Mouse (Mus musculus) retina, postnatal 1 day (tissue): Measurements from ENCODE around the gene Krtdap.
A peak's percentile ranks its signal among the peaks of the same experiment; 100 is the strongest.
"Not testable (repeated sequence)": the region's sequence is repeated elsewhere in the genome, so short reads cannot be mapped to it uniquely, and the experiment has no call there.

Experiments used
- DNase-seq: peaks from one replicate; pipeline ENCODE4 v3.0.0-alpha.2; 2012

The Krtdap gene

DNA sequence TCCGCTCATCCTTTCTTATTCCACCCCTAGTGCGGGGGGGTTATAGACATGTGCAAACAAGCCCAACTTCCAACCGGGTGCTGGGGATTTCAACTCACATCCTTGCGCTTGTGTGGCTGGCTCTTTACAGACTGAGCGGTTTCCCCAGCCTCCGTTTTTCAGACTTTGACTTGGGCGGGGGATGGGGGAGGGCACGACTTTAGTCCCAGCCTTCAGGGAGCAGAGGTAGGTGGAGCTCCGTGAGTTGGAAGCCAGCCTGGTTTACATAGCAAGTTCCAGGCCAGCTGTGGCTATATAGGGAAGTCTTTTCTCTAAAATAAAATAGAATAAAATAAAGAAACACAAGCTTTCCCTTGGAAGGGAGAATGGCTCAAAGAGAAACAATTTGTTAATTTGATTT, 4.2 kb downstream of the Krtdap start:
- no peak for DNase-seq

- DNase-seq: no peak
These were observed 7.2 kb downstream of the Krtdap start for GRCm38 (mm10) chr7:30794921-30795320.

GRCm38 (mm10) chr7:30796790-30797189, 9.1 kb downstream of the Krtdap start:
- DNase-seq: no peak

DNA sequence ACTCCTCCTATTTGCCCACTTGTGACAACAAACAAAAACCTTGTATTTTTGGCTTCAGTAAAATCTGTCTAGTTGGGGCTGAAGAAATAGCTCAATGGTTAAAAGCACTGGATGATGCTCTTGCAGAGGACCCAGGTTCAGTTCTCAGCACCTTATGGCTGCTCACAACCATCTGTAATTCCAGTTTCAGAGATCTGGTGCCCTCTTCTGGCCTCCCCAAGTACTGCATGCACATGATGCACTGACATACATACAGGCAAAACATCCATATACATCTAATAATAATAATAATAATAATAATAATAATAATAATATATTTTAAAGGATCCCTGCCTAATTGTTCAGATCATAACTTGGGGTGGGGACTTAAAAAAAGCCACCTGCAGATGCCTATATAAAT, 13.0 kb downstream of the Krtdap start:
- no peak for DNase-seq

DNA sequence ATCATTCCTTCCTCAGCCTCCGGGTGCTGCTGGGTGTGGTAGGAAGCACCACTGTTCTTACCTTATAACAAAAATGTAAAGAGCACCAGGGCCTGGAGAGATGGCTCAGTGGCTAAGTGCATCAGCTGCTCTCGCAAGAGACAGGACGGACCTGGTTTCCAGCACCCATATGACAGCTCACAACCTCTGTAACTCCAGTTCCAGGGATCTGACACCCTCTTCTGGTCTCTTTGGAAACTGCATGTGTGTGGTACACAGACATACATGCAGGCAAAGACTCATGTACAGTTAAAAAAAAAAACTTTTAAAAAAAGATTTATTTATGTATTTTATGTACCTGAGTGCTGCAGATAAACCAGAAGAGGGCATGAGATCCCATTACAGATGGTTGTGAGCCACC, 15.6 kb downstream of the Krtdap start:
- no peak for DNase-seq

DNA sequence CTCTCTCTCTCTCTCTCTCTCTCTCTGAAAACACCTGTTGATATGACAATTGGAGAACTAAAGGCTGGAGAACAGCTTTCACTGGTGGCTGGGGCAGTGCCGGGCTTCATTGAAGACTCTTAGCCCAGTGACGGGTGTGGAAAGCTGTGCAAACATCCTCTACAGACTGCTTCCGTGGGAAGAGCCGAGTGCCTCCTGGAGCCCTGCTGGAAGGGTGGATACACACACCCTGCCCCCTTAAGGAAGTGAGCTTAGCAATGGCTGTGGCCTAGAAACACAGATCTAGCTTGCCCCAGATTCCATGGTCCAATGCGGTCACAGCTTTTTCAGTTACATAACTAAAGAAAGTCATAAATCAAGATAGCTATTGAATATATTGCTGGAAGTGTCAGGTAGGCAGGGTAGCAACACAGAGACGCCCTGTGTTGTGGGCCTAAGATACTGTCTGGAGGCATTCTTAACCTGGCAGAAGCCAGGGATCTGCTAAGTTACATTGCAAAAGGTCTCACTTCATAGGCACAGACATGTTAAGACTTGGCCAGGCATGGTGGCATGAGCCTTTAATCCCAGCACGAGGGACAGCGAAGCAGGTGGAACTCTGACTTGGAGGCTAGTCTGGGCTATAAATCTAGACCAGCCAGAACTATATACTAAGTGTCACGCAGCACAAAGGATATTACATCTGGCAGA, 16.5 kb downstream of the Krtdap start:
- DNase-seq: no peak

DNA sequence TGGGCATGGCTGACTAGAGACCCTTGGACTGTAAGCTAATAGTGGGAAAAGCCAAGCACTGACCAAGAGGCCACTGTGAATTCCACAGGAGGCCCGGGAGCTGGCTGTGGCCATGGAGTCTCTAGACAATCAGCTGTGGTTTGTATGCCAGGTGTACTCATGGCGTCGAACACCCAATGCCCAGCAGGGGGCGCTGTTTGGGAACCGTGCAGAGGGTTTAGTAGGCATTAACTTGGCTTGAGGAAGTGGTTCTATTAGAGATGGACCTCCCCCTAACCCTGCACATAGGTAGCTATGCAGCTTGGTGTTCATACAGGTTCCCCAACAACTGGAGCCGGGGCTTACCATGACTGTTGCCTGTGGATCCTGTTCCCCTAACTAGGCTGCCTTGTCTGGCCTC, 18.2 kb downstream of the Krtdap start:
- peak; percentile 50 for DNase-seq

- no peak for DNase-seq
These were observed 22.6 kb downstream of the Krtdap start for GRCm38 (mm10) chr7:30810319-30810718.

- peak; percentile 79 for DNase-seq
These were observed 24.1 kb downstream of the Krtdap start for GRCm38 (mm10) chr7:30811757-30812290.

- peak; percentile 79 for DNase-seq
These were observed 24.7 kb downstream of the Krtdap start for GRCm38 (mm10) chr7:30812291-30812807.

- no peak for DNase-seq
These were observed 32.4 kb downstream of the Krtdap start for GRCm38 (mm10) chr7:30820131-30820530.

DNA sequence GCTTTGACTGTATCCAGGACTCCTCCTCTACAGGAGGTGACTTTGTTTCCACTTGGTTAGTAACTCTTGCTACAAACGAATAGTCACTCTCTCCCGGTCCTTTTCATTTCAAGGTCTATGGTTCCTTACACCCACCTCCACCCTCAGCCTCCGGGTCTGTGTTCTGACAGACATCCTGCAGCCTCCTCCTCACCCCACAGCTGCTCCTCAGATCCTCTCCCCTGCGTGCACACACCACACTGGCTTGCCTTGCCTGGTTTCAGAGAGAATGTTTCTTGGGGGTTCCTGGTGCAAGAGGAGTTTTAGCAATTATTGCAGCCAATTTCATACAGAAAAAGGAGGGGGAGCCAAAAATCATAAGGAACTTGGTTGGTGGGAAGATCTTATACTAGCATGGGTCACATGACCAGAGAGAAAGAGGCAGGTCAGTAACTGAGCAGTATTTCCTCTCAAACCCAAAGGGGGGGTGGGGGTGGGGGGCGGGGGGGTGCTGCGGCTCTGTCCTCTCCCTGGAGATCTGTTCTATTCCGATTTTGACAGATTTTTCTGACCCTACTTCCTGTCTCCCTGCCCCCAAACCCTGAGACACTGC, 33.3 kb downstream of the Krtdap start:
- no peak for DNase-seq

- DNase-seq: no peak
These were observed 33.8 kb downstream of the Krtdap start for GRCm38 (mm10) chr7:30821532-30821931.

- no peak for DNase-seq
These were observed 36.0 kb downstream of the Krtdap start, which contains the start of gene Ffar2 for GRCm38 (mm10) chr7:30823675-30824074. Gene Ffar2, minus strand, starts transcription at chr7:30823775.

- DNase-seq: no peak
These were observed 36.6 kb downstream of the Krtdap start for GRCm38 (mm10) chr7:30824306-30824705.

GRCm38 (mm10) chr7:30826660-30827059, 39.0 kb downstream of the Krtdap start:
- no peak for DNase-seq

DNA sequence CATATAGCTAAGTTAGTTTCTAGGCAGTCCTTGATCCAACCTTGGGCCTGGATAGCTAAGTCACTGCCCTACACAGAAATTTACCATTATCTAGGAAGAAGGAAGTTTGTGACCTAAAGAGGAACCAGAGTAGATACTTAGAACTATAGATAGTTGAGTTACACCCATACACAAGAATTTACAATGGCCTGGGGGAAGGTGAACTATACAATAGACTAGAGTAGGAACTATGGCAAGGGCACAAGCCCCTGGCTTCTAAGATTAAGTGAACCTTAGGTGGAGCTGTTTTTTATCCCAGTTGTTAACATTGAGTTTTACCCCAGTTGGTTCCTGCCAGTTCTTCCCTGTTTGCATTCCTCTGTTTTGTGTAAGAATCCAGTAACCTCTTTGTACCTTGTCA, 41.2 kb downstream of the Krtdap start:
- not testable (repeated sequence) for DNase-seq

- DNase-seq: no peak
These were observed 41.7 kb downstream of the Krtdap start for GRCm38 (mm10) chr7:30829428-30829827.

GRCm38 (mm10) chr7:30832261-30832660, 44.6 kb downstream of the Krtdap start:
- DNase-seq: no peak

DNA sequence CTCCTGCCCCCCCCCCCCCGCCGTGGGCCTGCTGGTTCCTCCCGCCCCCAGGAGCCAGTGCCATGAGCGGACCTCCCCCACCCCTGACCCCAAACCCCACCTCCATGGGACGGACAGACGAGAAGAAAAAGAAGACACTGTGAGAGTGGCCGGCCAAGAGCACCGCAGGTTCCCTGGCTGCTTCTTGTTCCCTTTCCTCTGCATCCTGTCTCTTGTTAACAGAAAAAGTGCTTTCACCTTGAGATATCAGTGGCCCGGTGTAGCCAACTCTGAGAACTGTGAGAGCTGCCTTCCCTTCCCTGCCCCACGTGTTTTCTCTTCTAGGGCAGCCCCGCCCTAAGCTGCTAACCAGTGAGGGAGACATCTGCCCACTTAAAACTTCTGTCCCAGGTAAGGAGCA, 45.0 kb downstream of the Krtdap start:
- not testable (repeated sequence) for DNase-seq

- DNase-seq: no peak
These were observed 49.6 kb downstream of the Krtdap start for GRCm38 (mm10) chr7:30837277-30837676.

DNA sequence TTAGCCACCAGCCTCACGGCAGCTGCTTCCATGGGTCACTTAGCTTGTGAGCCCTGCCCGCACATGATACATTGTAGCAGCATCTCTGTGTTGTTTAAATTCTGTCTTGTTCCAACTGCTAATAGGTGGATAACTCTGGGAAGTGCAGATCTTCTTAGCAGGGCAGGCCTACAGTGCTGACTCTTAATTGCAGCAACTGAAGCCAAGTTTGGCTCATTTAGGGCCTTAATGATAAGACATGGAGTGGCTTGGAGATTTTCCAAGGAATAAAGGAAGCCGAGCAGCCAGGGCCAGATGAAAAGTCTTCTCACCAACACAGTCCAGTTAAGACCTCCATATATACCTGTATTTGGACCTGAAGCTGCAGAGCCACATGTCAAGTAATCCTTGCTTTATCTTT, 52.6 kb downstream of the Krtdap start:
- no peak for DNase-seq
